Mouse (Mus musculus): ENCODE measurements around the gene Rbm11. TPM values are rescaled to one million over a fixed set of nuclear protein-coding genes. Genes with fewer than 3 reads are reported as not detected.

Rbm11 gene
- 1 to 10 TPM; 1.2 TPM for total RNA-seq (2021)
- long read RNA-seq, experiment 1: 0 reads
- long read RNA-seq, experiment 2: 0 reads

GRCm38 (mm10) chr16:75592671-75593500 is at the start of gene Rbm11:
Gene Rbm11, plus strand, starts transcription at chr16:75592844.
- peak; percentile 91 for DNase-seq

DNA sequence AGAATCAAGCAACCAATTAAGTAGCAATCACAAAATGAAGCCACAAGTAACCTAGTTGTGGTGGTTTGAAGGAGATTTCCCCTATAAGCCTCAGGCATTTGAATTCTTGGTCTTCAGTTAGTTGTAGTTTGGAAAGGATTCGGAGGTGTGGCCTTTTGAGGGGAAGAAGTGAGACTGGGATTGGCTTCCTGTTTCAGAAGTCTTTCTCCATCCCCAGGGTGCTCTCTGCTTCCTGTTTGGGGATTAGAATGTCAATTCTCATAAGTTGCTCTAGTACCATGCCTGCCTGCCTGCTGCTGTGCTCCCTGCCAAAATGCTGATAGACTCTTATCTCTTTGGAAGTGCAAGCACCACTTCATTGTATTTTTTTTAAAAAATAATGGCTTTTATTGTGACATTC is 47.3 kb upstream of the Rbm11 start:
- DNase-seq: no peak

GRCm38 (mm10) chr16:75562910-75563309 is 29.7 kb upstream of the Rbm11 start:
- DNase-seq: no peak

DNA sequence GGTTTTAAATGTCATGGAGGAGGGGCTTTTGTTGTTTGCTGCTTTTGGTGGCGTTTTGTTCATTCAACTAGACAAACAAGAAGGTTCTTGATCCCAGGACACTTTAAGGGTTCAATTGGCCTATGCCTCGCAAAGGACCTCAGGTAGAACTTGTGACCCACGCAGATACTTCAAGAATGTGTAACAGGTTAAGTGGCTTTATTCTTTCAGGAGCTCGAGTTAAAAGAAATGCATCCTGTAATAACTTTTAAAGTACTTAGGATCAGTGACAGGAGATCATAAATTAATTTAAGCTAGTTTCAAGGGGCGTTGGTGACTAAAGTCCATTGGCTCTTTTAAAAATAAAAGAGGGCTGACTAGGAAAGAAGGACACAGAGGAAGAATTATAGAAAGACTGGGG is 10.4 kb upstream of the Rbm11 start:
- DNase-seq: no peak

DNA sequence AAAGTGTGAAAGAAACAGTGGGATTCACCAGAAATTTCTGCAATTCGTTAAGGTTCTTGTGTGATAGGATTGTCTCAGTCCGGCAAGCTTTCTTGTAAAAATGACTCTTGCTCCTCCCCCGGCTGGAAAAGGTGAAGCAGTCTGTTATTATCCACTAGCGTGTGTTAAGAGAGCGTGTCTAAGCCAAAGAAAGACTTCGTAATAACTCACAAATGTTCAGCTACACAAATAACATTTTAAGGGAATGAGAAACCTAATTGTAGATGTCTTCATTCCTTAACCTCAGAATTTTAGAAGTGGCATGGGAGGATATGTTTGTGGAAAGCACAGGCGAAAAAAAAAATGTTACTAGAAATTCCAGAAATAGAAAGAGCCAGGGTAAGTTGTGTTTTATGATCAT is 6.7 kb upstream of the Rbm11 start, which contains the start of gene Lipi:
Lipi (minus strand) TSS at position 101 of the 400 bp plus-strand sequence.
- DNase-seq: no peak

DNA sequence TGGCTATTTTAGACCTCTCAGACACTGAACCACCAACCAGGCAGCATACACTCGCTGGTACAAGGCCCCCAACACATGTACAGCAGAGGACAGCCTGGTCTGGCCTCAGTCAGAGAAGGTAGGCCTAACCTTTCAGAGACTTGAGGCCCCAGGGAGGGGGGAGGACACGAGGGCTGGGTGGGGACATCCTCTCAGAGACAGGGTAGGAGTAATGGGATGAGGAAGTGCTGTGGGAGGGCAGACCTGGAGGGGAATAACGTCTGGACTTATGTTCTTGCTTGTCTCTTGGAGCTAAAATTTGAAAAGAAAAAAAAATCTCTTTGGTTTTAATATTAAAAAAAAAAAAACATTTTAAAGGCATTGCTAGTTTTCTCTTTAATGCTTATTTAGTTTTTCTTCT is 6.2 kb upstream of the Rbm11 start:
- DNase-seq: no peak

DNA sequence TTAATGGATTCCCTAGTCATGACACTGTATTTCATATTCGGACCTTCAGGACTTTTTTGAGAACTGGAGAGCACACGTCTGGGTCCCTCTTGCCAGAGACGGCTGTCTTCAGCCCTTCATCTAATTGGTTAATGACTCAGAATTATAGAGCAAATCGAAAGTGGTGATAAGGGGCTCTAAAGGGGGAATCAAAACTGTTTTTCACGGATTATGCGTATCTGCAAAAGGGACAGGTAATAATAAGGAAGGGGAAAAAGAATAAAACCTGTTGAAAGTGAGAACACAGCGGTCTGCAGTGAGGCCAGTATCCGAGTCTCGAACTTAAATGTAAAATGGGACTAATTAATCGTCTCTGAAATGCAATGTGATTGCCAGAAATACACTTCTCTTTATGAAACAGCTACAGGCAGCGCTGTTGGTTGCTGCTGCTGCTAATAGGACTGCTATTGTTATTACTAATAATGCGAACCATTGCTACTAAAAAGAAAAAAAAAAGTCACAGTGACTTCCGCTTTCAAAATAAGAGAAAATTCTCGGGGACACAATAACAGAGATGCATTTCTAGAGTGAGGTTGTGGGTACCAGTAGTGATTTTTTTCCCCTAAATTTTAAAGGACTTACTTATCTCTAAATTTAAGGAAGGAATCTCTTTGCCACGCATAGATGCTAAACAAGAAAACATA is 998 bp downstream of the Rbm11 start:
- DNase-seq: no peak

DNA sequence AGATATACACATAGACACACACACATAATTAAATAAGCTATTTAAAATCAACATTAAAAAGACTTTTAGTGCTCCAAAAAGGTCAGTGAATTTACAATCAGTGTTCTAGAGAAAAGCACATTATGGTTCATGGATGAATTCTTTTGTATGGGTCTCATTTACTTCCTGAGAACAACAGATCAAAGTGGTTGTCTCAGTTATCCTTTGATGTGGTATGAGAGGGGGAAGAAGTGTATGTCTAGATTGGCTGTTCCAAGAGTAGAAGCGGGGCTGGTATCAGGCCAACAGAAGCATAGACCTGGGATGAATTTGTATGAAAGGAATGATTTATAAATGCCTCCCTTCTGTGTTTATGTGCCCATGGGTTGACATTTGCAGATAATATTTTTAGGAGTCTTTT is 13.8 kb downstream of the Rbm11 start:
- DNase-seq: no peak

DNA sequence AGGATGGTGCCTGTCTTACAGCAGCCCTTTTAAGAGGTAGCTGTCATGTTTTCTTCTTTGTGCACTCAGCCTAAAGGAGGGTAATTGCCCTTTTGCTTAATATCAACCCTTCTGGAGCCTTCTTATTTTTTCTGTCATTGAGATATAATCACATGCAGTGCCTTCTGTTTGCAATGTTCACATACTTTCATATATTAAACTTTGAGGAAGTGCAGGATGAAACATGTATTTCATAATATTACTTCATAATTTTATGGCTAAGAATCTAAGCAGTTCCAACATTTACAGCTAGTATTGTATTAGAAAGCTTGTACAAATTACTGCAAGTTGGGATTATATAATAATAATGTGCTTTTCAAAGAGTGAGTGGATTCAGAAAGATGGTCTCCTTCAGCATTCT is 19.9 kb downstream of the Rbm11 start:
- no peak for DNase-seq

- DNase-seq: peak; percentile 32
Observed at GRCm38 (mm10) chr16:75617651-75618349, 25.2 kb downstream of the Rbm11 start.

DNA sequence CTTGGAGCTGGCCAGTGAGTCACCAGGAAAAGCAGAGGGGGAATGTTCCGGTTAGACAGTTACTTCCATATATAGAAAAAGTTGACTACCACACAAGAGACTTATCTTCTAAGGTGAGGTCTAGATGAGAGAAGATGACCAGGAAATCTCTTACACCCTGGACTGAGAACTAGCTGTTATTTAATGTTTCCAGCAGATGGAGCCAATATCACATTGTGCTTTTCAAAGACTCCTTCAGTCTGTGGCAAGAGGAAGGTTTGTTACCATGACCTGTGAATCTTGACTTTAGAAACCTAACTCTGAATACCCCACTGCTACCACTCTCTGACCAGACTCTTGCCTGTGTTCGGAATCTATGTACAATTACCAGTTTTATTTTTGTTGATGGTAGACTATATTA is 35.2 kb downstream of the Rbm11 start:
- no peak for DNase-seq

Other genes with a start within 250 kb of the Rbm11 start
- not detected for gene Lipi, start 6.8 kb upstream of the Rbm11 start, total RNA-seq (2021)
- gene Hspa13, start 174.3 kb downstream of the Rbm11 start, total RNA-seq (2021): 10 to 100 TPM; 29.4 to 35.9 TPM